Mouse (Mus musculus): ENCODE measurements around the gene Ccnb3.
"Not testable (repeated sequence)": the region's sequence is repeated elsewhere in the genome, so short reads cannot be mapped to it uniquely, and the experiment has no call there.

The Ccnb3 gene

DNA sequence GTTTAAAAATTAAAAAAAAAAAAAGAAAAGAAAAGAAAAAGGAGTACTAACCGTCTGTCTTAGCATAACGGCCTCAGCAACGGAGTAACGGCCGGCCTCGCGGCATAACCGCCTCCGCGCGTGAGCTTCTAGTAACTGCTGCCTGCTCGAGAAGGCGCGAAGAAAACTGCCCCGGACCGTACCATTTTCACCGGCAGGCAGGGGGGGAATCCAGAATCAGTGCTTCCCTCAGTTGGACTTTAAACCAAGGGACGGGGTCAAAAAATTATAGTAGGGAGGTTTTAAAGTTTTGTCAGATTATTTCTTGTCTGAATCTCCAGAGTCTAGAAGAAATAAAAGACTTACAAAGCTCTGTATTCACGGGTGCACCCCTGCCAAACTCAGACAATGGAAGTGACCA is at the start of gene Ccnb3:
TSS of gene Ccnb3 (minus strand) at position 101 of the 400 bp plus-strand sequence.
- no peak for DNase-seq

DNA sequence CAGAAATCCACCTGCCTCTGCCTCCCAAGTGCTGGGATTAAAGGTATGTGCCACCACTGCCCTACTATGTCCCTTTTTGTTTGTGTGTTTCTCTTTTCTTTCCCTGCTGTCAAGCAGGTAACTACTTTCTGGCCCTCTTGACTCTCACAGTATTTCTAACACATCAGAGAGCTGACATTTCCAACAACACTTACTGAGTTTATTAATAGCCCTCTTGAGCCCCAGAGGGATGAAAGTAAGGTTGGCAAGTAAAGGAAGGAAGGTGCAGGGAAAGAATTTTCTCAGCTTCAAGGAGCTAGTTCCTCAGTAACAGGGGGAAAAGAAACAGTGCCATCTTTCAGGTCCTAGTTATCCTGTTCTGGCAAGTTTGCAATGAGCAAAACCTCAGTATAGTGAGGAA is 48.9 kb upstream of the Ccnb3 start:
- no peak for DNase-seq

DNA sequence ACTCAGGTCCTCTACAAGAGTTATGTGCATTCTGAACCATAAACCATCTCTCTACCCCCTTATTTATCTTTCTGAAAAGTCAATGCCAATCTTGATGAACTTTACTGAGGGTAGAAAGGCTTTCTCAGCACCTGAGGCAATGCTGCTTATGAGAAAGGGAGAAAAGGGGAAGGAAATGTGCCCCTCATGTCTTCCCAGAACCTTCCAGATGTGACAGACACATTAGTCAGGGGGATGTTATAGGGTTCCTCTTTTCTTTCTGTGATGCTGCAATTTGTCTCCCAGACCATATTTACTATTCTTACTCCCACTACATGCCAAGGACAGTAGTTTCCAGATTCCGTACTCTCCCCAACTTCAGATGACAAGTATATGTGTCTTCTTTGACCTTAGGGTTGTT is 44.5 kb upstream of the Ccnb3 start:
- no peak for DNase-seq

DNA sequence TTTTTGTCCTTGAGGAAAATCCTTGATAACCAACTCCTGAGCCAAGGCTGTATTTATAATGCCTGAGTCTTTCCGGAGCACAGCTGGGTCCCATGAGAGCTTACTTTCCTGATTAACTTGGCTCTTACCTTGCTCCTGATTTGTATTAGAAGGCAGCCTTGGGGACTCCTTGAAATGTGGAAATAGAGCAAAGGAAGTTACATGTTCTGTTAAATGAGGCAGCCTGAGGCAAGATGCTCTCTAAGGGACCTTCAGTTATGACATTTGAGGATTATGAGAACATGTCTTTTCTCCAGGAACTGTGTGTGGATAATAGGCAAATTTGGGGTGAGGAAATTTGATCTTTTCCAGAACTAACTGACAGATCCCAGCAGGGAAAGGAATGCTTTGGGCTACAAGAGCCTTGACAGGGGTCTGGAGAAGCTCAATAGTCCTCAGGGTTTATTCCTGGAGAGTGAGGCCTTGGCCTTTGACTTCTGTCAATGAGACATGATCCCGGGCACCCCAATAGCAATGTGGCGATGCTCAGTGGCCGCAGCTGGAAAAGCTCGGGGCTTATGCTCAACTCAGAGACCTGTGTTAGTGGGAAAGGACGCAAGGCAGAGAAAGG is 38.5 kb upstream of the Ccnb3 start:
- no peak for DNase-seq

DNA sequence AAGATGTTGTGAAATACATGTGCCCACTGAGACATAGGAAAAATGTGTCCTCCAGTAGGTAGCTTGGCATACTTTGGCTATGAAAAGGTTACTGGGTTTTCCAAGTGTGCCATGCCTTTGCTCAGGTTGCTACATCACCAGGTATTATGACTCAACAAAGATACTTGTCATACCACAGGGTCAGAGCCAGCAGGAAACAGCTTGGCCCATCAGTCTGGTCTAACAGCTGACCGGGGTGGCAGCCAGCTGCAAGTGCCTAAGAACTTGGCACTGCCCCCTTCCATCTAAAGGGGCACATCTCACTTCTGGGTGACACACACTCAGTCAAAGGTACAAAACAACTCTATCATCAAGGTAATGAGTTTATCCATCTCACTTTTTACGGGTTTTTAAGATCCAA is 26.6 kb upstream of the Ccnb3 start:
- DNase-seq = no peak

DNA sequence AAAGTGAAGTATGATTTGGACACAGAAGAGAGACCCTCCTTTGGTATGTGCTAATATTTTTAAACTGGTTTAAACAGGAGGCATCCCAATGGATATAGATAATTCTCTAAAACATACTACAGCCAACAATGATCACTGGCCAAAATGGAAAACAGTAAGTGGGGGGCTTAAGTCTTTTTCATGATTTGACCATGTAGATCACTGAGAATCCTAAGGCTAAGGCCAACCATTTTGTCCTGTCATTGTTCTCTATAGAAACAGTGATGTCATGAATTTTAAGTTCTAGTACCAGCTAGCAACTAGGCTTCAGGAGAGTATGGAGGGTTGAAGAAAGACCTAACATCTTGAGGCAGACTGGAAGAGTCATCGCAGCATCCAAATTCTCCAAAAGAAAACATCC is 25.8 kb upstream of the Ccnb3 start, which contains the start of gene Akap4:
TSS of gene Akap4 (plus strand) at position 301 of the 400 bp plus-strand sequence.
- DNase-seq = no peak

DNA sequence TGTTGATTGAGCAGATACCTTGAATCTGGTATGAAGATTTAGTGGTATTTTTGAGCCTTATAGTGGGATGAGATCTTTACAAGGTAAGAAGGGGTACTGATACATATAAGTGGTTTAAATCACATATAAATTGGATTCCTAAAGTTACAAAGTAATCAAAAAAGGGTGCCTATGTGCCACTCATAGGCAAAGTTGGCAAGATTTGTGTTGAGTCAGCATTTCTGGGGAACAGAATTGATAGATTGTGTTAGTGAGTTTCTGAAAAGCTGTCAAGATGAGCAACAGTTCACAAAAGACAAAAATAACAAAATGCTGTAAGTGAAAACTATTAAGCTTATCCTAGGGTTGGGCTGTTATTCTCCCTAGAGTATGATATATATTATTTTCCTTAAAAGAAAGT is 22.7 kb upstream of the Ccnb3 start:
- no peak for DNase-seq

DNA sequence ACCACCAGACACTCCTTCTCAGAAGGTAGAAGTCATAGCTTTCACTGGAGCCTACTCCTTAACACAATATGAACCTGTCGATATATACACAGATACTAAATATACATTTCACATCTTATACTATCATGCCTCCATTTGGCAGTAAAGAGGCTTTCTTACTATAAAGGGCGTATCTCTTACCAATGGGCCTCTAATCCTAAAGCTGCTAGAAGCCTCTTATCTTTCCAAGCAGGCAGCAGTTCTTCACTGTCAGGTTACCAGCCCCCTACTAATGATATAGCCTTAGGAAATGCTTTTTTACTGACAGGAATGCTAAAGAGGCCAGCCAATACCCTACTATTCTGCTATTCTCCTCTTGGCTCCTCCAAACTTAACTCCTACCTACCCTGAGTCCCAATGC is 16.2 kb upstream of the Ccnb3 start:
- DNase-seq = no peak

DNA sequence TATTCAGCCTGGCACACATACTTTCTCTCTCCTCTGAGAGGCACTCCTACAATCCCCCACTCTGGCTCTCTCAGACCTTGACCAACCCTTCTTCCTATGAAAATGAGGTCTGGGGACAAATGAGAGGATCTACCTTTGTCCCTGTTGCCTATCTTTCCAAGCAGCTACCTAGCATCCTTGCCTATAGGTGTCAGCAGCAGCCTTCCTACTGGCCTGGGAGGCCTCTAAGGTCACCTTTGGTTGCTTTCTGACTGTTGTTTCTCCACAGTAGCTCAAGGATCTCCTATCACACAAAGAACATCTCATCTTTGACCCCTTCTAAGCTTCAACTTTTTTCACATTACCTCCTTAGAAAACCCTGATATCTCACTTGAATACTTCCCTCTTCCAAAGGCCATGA is 15.6 kb upstream of the Ccnb3 start:
- DNase-seq = no peak

DNA sequence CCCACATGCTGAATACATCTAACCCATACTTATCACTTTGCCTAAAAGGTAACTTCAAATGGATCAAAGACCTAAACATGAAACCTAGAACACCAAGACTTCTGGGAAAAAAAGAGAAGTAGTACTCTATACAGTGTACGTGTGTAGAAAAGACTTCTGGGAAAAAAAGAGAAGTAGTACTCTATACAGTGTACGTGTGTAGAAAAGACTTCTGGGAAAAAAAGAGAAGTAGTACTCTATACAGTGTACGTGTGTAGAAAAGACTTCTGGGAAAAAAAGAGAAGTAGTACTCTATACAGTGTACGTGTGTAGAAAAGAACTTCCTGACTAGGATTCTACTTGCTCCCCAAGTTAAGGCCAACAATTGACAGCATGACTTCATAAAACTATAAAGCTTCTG is 57.5 kb downstream of the Ccnb3 start:
- DNase-seq = not testable (repeated sequence)

DNA sequence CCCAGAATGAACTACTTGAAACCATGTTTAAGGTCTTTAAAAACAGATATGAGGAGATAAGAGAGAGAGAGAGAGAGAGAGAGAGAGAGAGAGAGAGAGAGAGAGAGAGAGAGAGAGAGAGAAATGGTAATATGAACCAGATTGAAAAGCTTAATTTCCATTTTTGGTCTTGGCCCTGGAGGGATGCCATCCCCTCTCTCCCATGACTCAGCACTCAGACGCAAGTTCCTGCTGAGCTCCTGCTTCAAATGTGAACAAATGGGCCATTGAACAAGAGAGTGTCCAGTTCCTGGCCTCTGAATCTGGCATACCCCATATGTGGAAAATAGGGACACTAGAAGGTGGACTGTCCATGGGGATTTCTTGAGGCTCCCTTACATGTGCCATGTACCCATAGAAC is 69.5 kb downstream of the Ccnb3 start:
- no peak for DNase-seq

DNA sequence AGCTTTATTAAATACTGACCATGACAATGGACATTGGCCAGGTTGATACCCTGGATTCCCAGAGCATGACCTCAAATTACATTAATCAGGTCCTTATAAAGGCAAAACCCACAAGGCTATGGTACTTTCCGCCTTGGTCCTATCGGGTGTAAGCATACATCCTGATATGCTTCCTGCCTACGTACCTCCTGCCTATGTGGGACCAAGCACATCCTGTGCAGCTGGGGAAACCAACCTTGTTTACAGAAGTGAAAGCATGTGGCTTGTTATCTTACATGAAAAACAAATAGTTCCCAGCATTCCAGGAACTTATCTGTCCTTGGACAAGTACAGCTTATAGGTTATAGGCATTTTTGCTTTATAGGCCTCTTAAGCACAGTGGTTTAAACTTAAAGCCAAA is 72.8 kb downstream of the Ccnb3 start:
- DNase-seq = peak in 1 of 2 experiments; percentile 8

All from thymus, postnatal 36 days (tissue).